Mouse (Mus musculus) mouse embryonic stem cell (cell line): ENCODE data around the gene Mypn.

Experiments used
- in situ Hi-C, 2 experiments: fragments of 300-500 bp; cut with MboI; formaldehyde crosslinking; loops; 1 replicate in 1 of 2; 3 replicates in 1 of 2; pipeline ENCODE4 v1.14.3; 2019 to 2020; ENCODE audit warnings: low sequenced_read_pairs in 2 of 2, low pct_unique_long_range_greater_than_20kb in 1 of 2, mixed read lengths in 1 of 2; ENCODE audit not compliant: unreplicated experiment in 1 of 2

Mypn gene

DNA sequence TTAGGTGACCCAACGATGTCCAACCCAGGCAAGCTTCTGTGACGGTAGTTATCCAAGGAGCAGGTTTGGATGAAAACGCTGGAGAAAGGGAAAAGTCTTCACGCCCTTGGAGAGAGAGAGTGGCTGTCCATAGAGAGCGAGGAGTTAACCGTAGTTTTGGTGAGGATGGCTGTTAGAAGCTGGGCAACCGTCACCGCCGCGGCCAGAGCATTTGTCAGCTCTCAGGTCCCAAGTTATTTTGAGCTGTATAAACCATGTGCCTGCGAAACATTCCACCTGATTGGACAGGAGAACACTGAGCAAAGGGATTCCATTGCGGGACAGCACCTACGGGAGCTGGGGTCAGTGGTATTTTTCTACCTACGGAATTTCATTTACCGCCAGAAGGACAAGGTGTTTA, at the start of gene Mypn:
TSS of gene Mypn (minus strand) at position 225 of the 400 bp plus-strand sequence.
- in situ Hi-C loops = no loop called here

DNA sequence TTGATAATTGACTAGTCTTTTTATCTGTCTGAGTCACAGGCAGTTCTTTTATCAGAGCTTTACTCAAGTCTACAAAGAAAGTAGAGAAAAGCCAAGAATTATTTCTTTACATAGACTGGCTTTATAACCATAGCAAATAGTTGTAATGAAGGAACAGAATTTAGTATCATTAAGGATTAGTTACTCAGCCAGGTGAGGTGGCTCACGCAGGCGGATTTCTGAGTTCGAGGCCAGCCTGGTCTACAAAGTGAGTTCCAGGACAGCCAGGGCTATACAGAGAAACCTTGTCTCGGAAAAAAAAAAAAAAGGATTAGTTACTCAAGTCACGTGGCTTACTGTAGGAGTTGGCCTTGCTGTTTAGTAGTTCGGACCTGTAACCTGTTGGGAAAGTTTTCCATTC, 44.7 kb upstream of the Mypn start:
- in situ Hi-C loops = no loop called here

DNA sequence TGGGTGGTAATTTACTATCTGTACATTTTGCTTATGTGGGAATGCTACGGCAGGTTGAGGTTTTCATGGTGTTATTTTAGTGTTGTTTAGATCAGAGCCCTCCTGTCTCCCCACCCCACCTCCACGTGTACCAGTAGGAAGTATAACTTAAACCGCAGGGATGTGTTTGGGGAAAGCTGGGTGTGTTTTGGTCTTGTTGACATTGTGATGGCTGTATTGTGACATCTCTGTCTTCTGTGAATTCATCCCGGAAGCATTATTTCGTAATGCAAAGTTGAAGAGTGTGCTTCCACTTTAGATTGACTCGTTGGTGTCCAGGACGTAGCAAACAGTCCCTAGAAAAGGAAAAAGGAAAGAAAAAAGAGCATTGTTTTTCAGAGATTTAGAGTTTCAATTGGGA, 43.7 kb upstream of the Mypn start:
- in situ Hi-C loops = no loop called here

DNA sequence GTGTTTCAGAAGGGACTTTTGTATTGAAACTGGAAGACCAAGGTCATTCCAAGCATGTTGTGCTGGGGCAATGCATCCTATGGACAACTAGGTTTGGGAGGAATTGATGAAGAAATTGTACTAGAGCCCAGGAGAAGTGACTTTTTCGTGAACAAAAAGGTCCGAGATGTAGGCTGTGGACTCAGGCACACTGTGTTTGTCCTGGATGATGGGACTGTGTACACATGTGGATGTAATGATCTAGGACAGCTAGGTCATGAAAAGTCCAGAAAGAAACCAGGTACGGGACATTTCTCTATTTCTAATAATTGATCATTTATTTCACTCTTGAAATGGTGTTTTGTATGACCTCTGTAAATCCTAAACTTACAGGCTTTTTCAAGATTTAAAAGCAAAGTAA, 42.1 kb upstream of the Mypn start:
- in situ Hi-C loops = no loop called here

DNA sequence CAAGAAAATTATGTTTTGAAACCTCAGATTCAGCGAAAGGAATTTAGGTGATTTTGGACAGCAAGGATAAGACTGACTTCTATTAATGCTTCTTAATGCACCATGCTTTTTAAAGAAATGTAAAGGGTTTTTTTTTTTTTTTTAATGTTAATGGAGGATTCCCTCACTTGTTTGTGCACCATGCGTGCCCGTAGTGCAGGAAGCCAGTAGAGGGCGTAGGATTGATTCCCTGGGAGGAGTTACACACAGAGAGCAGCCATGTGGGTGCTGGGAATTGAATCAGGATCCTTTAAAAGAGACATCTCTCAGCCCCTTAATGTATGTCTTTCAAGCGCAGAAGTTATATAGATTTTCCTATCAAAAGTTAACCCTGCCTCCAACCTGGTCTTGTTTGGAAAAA, 41.0 kb upstream of the Mypn start:
- in situ Hi-C loops = no loop called here

DNA sequence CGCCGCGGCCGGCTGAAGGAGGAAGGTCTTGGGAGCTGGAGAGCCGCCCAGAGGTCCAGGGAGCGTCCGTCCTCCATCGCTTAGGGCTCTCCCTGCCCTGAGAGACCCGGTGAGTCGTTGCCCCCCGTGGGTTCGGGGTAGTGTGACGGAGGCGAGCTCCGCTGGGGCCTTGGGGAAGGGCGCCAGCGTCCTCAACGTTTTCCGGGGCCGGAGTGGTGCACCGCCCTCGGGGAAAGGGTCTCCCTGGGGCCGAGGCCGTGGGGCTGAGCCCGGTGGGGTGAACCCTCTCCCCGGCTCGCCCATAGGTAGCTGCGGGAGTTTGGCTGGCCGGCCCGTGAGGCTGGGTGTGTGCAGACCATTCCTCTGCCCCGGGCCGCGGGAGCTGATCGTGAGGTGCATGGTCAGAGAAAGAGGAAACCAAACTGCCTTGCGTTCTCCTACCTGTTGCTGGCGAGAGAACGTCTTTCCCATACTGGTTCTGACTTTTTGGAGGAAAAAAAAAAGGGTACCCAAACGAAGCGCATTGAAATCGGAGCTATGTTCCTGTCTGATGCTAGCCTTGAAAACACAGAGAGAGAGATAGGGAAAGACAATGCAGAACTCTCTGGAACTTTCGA, 40.4 kb upstream of the Mypn start:
- in situ Hi-C loops = no loop called here

DNA sequence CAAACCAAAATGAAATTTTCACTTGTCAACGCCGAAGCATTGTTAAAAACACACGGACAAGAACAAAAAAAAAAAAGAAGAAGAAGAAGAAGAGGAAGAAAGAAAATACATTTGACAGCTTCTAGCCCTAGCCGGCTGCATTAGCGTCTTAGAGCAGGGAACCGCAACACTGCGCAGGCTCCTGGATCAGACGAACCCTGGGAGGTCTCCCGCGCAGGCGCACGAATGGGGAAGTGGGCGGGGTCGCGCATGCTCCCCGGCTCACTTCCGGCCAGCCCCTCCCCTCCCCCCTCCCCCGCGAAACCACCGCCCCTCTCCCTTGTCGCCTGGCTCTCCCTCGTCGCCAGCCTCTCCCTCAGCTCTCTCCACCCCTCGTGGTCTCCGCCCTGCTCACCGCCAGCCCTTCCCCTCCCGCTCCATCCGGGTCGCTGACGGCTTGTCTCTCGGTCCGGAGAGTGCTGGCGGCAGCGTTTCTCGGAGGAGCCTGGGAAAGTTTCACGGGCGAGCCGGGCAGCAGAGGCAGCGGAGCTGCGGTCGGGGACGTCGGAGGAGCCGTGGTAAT, 39.8 kb upstream of the Mypn start, which contains the start of gene Herc4:
TSS of gene Herc4 (plus strand) at position 318 of the 562 bp plus-strand sequence.
- in situ Hi-C loops = no loop called here

DNA sequence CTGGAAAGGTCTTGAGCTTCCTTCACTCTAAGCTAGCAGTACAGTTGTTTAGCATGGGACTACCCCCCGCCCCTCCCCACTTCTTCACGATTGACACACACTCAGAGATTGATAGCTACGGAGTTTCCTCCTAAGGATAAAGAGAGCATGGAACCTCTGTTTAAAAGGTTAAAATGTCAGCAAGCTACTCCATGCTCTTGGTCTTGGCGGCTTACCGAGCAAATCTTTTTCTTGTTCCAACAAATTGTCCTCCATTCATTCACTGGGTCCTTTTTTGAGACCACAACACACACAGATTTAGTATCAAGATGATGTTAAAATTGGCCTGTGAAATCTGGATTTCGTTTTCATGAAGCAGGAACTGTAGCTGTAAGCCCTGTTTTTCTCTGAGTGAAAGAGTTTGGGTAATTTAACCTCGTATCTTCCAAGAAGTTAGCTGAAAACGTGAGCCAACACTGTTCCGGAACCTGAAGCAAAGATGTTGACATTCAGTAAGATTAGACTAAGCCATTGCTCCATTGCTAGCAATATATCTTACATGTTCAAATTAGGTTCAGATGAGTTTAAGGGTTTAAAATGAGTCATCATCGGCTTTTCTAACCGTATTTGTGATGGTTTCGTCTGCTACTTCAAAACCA, 39.2 kb upstream of the Mypn start:
- in situ Hi-C loops = no loop called here

DNA sequence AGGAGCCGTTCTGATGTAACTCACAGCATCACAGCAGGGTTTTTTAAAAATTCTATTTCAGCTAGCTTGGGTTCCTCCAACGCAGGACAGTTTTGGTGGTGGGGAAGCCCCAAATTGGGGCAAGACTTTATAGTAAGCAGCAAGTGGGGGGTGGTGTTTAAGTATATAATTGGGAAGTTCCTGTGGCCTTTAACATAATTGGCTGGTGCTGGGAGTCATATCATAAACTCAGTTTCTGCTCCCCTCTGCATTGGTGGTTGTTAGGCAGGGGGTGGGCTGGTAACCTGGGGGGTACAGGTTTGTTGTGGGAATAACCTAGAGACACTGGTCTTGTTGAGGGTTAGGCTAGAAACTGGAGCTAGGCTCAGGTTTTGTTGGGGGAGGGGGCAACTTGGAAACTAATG, 37.1 kb upstream of the Mypn start:
- in situ Hi-C loops = no loop called here

DNA sequence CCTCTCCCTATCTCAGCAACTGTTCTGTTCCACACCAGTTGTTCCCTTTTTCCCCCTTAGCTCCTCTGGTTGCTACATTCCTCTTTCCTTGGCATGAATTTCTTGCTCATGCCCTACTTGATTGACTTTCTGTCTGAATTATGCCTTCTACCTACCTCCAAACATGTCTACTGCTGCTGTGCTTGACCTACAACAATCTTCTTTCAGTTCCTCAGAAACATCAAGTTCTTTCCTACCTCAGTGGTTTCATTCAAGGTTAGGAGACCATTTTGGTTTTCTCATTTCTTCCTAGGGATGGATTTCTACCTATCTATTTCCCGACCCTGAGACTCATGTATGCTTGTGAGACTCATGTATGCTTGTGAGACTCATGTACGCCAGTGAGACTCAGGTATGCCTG, 36.1 kb upstream of the Mypn start:
- in situ Hi-C loops = no loop called here

DNA sequence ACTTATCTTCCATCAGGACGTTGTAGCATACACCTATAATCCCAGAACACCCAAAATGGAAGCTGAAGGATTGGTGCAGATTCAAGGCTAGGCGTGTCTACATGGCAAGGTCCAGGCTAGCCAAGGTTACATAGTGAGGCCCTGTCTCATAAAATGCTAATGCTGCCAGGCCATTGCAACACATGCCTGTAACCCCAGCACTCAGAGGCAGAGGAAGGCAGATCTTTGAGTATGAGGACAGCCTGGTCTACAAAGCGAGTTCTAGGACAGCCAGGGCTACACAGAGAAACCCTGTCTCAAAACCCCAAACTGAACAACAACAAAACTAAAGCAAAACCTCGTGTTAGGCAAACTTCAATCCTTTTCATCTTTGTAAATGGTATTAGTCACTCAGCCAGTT, 34.3 kb upstream of the Mypn start:
- in situ Hi-C loops = no loop called here

DNA sequence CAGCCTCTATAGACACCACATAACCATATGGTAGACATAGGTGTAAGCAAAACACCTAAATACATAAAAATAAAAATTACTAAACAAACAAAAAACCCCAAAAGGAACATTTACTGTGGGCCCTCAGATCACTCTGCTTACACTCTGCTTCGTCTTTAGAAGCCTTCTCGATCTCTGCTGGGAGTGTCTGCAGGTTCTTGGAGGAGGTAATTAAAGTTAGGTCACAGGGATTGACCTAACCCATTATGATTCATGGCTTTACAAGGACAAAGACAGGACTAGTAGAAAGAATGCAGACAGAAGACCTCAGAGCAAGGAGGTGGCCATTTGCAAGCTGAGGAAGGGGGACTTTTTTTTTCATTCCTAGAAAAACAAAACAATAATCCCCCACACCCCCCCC, 33.5 kb upstream of the Mypn start:
- in situ Hi-C loops = no loop called here

DNA sequence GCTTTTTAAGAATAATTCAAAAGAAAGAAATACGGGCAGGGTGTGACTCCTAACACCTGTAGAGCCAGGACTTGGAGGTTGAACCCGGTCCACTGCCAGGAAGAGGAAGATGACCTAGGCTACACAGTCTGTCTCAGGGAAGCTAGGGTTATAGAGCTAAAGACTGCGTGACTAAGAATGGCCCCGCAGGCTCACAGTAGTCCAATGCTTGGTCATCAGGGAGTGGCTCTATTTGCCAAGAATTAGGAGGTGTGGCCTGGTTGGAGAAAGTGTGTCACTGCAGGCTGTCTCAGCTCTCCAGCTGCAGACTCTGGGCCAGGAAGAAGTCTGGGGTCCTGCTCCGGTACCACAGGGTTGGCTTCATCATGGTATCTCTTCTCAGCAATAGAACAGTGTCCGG, 32.9 kb upstream of the Mypn start:
- in situ Hi-C loops = no loop called here

DNA sequence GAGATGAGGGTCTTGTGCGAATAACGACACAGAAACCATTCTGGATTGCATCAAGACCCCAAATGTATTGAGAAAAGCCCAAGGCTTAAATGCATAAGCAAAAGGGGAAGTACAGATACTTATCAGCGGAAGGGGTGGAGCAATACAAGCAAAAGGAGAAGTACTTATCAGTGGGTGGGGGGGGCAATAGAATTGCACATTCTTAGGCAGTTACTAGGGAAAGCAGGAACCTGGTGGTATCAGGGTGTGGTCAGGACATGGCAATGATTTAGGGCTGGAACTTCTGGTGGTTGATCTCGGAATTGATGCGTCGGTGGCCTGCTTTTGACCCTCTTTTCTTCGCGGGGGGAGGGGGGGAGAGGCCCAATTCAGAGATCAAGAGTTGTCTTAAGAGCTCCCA, 32.1 kb upstream of the Mypn start:
- in situ Hi-C loops = no loop called here

DNA sequence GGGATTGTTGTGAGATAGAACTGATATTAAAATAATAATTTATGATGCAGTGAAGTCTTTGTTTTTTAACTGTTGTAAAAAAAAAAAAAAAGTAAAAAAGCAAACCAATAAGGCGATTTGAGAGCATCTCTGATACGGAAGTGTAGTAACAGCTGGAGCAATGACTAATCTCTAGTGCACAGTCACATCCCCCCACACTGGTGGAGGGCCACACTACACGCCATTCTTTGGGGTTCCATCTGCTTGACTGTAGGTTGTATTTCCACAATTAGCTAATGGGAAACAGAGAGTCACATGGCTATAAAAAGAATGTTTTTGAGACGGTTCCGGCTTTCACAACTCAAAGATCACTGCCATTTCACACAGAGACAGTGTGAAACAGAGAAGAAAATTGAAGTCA, 30.4 kb upstream of the Mypn start:
- in situ Hi-C loops = no loop called here

DNA sequence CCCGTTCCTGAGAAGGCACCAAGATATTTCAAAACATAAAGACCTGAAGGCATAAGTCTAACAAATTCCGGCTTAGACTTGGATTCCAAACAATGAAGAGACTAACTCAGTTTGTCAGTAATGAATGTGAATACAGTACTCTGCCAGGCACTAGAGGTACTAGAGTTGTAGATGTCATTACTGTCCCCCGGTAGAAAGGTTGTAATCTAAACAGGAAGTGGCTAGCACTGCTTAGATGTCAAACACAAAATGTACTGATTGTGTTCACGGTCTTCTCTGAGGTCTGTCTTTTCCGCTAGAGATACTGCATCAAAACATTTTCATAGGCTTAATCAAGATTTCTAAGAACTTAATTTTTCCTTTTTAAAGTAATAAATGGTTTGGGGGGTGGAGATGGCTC, 27.9 kb upstream of the Mypn start:
- in situ Hi-C loops = no loop called here

DNA sequence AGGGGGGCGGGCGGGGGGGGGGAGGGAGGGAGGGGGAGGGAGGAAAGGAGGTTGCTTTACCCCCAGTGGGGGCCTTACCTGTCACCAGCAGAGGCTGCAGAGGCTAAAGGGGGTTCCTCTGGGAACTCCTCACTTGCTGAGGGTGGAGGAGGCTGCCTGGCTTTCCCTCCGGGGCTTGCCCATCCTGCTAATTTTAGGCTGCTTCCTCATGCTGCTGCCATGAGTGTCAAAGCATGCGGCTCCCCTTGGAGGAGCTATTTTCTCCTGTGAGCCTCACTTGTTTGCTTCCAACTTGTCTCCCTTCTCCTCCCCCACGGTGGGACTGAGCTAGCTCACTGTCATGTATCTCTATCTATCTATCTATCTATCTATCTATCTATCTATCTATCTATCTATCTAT, 27.1 kb upstream of the Mypn start:
- in situ Hi-C loops = no loop called here

DNA sequence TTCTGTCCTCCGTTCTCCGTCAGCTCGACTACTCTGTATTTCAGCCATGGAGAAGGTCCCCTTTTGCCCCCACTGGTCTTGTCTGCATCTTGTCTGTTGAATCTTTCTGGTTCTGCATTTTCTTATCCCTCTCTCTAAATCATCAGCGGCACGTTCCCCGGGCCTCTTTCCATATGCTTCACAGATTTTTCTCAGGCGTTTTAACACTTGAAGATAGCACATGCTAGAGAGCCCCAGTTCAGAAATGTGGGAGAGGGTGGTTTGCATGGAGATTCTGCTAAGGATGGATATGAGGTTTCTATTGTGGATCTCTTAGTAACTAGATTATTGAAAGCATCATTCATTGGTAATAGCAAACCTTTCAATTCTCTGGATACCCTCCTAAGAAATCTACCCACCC, 26.5 kb upstream of the Mypn start:
- in situ Hi-C loops = no loop called here

DNA sequence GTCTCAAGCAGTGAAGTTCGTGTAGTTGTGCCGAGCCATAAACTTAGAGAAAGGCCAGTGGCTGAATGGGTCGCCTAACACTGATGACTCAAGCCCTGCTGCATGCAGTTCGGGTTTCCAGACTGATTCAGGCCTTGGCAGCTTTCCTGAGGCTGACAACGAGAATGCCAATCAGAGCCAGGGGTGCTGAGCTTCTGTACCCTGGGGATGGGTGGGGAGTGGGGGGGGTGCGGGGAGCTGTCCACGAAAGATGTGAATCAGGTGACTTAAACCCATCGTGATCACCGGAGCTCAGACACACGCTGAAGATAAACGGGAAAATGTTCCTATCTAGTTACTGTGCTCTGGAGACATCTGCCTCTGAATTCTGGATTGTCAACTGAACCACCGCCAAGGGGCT, 20.6 kb upstream of the Mypn start:
- in situ Hi-C loops = no loop called here

DNA sequence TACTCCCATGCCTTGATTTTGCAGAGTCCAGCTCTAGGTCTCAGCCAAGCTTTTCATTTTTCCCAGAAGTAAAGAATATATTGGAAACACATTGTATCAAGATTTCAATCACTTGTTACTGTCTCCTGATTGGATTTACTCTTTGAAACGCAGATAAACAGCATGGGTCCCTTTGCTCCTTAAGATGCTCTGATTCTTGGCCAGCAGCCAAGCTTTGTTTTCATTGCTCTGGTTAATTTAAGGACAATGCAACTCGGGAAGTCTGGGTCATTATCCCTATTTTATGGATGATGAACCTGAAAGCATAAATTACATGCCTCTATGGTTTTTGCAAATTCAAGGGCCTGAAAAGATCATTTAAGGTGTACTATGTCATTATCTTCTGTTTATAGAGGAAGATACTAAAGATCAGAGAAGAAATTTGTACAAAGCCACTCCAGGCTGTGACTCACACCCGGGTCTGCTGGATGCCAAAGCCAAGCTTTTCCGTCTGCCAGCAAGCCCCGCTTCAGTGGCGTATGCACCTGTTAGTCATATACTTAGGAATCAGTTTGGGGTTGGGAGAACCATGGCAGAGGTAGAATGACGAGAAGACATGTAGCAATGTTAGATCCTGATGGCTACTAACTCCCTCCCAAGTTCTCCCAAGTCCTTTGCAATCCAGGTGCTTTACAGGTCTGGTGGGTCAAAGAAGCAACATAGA, 17.5 kb upstream of the Mypn start:
- in situ Hi-C loops = no loop called here
